Mouse (Mus musculus) right cerebral cortex, adult 18-20 months (tissue): ENCODE results near the gene Klk1b8.
"Not testable (repeated sequence)": the region's sequence is repeated elsewhere in the genome, so short reads cannot be mapped to it uniquely, and the experiment has no call there.

Experiments
- DNase-seq: peaks from one replicate; pipeline ENCODE4 v3.0.0; 2022; ENCODE audit warnings: mixed read lengths

Gene Klk1b8

GRCm38 (mm10) chr7:43950364-43950763, at the start of gene Klk1b8:
Gene Klk1b8, plus strand, starts transcription at chr7:43950664.
- no peak for DNase-seq

- no peak for DNase-seq
These were observed 35.6 kb upstream of the Klk1b8 start for GRCm38 (mm10) chr7:43914821-43915220.

- DNase-seq = no peak
These were observed 32.0 kb upstream of the Klk1b8 start for GRCm38 (mm10) chr7:43918426-43918825.

- no peak for DNase-seq
These were observed 31.6 kb upstream of the Klk1b8 start for GRCm38 (mm10) chr7:43918871-43919270.

- peak; percentile 75 for DNase-seq
These were observed 30.7 kb upstream of the Klk1b8 start for GRCm38 (mm10) chr7:43919559-43920451.

GRCm38 (mm10) chr7:43920582-43920981, 29.9 kb upstream of the Klk1b8 start:
- no peak for DNase-seq

- DNase-seq = no peak
These were observed 29.4 kb upstream of the Klk1b8 start for GRCm38 (mm10) chr7:43921087-43921486.

- no peak for DNase-seq
These were observed 28.5 kb upstream of the Klk1b8 start for GRCm38 (mm10) chr7:43921941-43922340.

GRCm38 (mm10) chr7:43925985-43926384, 24.5 kb upstream of the Klk1b8 start:
- DNase-seq = no peak

- DNase-seq = peak; percentile 16
These were observed 21.9 kb upstream of the Klk1b8 start for GRCm38 (mm10) chr7:43928521-43928920.

GRCm38 (mm10) chr7:43932337-43932736, 18.1 kb upstream of the Klk1b8 start:
- no peak for DNase-seq

- DNase-seq = no peak
These were observed 17.0 kb upstream of the Klk1b8 start, which contains the start of gene Klk15 for GRCm38 (mm10) chr7:43933440-43933839. Gene Klk15, plus strand, starts transcription at chr7:43933740.

- DNase-seq = no peak
These were observed 15.7 kb upstream of the Klk1b8 start for GRCm38 (mm10) chr7:43934747-43935146.

GRCm38 (mm10) chr7:43936551-43936950, 13.9 kb upstream of the Klk1b8 start:
- no peak for DNase-seq

GRCm38 (mm10) chr7:43942293-43942692, 8.2 kb upstream of the Klk1b8 start:
- not testable (repeated sequence) for DNase-seq

GRCm38 (mm10) chr7:43944727-43945264, 5.7 kb upstream of the Klk1b8 start:
- DNase-seq = no peak

- DNase-seq = peak; percentile 11
These were observed 2.2 kb downstream of the Klk1b8 start for GRCm38 (mm10) chr7:43952703-43953102.

GRCm38 (mm10) chr7:43966451-43966850, 16.0 kb downstream of the Klk1b8 start, which contains the start of gene Klk1b1:
Gene Klk1b1, plus strand, starts transcription at chr7:43966751.
- DNase-seq = no peak

- DNase-seq = no peak
These were observed 16.6 kb downstream of the Klk1b8 start for GRCm38 (mm10) chr7:43967058-43967457.

- DNase-seq = no peak
These were observed 17.1 kb downstream of the Klk1b8 start for GRCm38 (mm10) chr7:43967612-43968011.

- DNase-seq = not testable (repeated sequence)
These were observed 25.3 kb downstream of the Klk1b8 start, which contains the start of gene Klk1b9 for GRCm38 (mm10) chr7:43975761-43976160. Gene Klk1b9, plus strand, starts transcription at chr7:43976061.

GRCm38 (mm10) chr7:43985657-43986056, 35.2 kb downstream of the Klk1b8 start:
- DNase-seq = no peak

- DNase-seq = not testable (repeated sequence)
These were observed 44.4 kb downstream of the Klk1b8 start for GRCm38 (mm10) chr7:43994821-43995220.

- not testable (repeated sequence) for DNase-seq
These were observed 45.1 kb downstream of the Klk1b8 start, which contains the start of gene Klk1b11 for GRCm38 (mm10) chr7:43995577-43995976. Gene Klk1b11, plus strand, starts transcription at chr7:43995877.
